Mouse (Mus musculus): ENCODE measurements at regions not wholly inside any gene's neighbourhood (a gene's known extent, or its start where the extent isn't known, plus 50 kb on each side); places are given as distances from the start of the nearest gene placed in this dataset.

DNA sequence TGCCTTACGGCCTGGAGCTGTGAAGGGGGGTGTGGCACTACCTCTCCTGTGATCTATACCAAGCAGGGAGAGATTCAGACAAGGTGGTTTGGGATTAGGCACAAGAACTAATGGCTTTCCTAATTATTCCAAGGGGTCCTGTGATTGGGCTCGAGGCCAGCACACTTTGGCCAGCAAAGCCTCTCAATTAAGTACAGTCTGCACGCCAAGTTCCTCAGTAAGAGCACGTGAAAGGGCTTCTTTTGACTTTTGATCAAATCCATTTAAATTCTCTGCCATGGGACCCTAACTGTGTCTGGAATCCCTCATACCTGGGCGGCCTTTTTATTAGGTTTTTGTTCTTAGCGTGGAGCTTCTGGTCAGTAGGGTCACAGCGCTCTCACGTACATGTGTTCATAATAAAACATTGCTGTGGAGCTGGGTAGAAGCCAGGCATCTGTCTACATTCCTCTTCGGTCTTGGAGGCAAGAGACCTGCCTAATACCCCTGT, 461.9 kb downstream of the Gja1 start:
- H3K27ac ChIP-seq (ENCODE audit: low read length): no peak overlapping the region
- peak; percentile 79 for ATAC-seq
- WGBS: 20% methylated on average over 9 of the region's 9 CpGs
- H3K4me2 ChIP-seq (ENCODE audit: low read length): peak overlapping the region; percentile 29
- peaks cover 9% of the 10 kb centered on the region for H3K4me1 ChIP-seq (replicated peaks; ENCODE audit: control insufficient read depth, insufficient read depth, low read length)
- no peaks in the 10 kb centered on the region for H3K9me3 ChIP-seq (ENCODE audit: control insufficient read depth, low read length)
- H3K36me3 ChIP-seq (ENCODE audit: control insufficient read depth, insufficient read depth): no peaks in the 10 kb centered on the region
- no peak overlapping the region for H3K9ac ChIP-seq (replicated peaks; ENCODE audit: low read depth, low read length)
- H3K27me3 ChIP-seq (replicated peaks; ENCODE audit: control insufficient read depth, insufficient read depth, low read length): no peaks in the 10 kb centered on the region
- no peak overlapping the region for H3K4me3 ChIP-seq (replicated peaks; ENCODE audit: low read length)

- Histone ChIP-seq H3K4me1 (replicated peaks; ENCODE audit: control insufficient read depth, insufficient read depth, low read length) (peaks cover 9% of the 10 kb centered on the region), H3K36me3 (ENCODE audit: control insufficient read depth, insufficient read depth) (no peaks in the 10 kb centered on the region), H3K9me3 (ENCODE audit: control insufficient read depth, low read length) (no peaks in the 10 kb centered on the region), H3K27me3 (replicated peaks; ENCODE audit: control insufficient read depth, insufficient read depth, low read length) (no peaks in the 10 kb centered on the region), H3K27ac (ENCODE audit: low read length) (no peak overlapping the region), H3K4me3 (replicated peaks; ENCODE audit: low read length) (no peak overlapping the region), H3K9ac (replicated peaks; ENCODE audit: low read depth, low read length) (no peak overlapping the region), H3K4me2 (ENCODE audit: low read length) (no peak overlapping the region)
- 17% methylated on average over 2 of the region's 2 CpGs for WGBS
- ATAC-seq: peak; percentile 88
These were observed 462.4 kb downstream of the Gja1 start for GRCm38 (mm10) chr10:56839545-56839944.

DNA sequence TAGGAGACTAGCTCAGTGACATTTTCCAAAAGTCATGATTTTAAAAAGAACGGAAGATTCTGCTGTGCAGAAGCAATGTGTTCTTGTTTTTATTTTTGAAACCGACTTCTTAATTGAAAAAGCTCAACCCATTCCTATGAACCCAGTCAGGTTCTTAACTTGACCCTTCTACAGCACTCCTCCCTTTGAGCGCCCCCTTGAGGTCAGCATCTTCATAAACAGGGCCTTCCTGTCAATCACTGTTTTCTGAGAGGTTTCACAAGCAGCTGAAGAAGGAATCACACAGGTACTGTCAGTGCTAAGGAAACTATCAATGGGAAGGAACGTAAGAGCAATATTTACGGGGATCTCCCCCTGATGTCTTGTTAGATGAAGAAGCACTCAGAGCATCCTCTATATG, 463.6 kb downstream of the Gja1 start:
- ATAC-seq: no peak
- Histone ChIP-seq H3K27me3 (replicated peaks; ENCODE audit: control insufficient read depth, insufficient read depth, low read length) (no peaks in the 10 kb centered on the region), H3K36me3 (ENCODE audit: control insufficient read depth, insufficient read depth) (no peaks in the 10 kb centered on the region), H3K9me3 (ENCODE audit: control insufficient read depth, low read length) (no peaks in the 10 kb centered on the region), H3K4me3 (replicated peaks; ENCODE audit: low read length) (no peak overlapping the region), H3K27ac (ENCODE audit: low read length) (no peak overlapping the region), H3K9ac (replicated peaks; ENCODE audit: low read depth, low read length) (no peak overlapping the region), H3K4me2 (ENCODE audit: low read length) (no peak overlapping the region), H3K4me1 (replicated peaks; ENCODE audit: control insufficient read depth, insufficient read depth, low read length) (peaks cover 9% of the 10 kb centered on the region)
- WGBS: 71% methylated on average over 5 of the region's 5 CpGs

GRCm38 (mm10) chr10:56841486-56841885, 464.4 kb downstream of the Gja1 start:
- Histone ChIP-seq H3K9me3 (ENCODE audit: control insufficient read depth, low read length) (no peaks in the 10 kb centered on the region), H3K4me1 (replicated peaks; ENCODE audit: control insufficient read depth, insufficient read depth, low read length) (peaks cover 9% of the 10 kb centered on the region), H3K4me3 (replicated peaks; ENCODE audit: low read length) (no peak overlapping the region), H3K27me3 (replicated peaks; ENCODE audit: control insufficient read depth, insufficient read depth, low read length) (no peaks in the 10 kb centered on the region), H3K9ac (replicated peaks; ENCODE audit: low read depth, low read length) (no peak overlapping the region), H3K4me2 (ENCODE audit: low read length) (no peak overlapping the region), H3K36me3 (ENCODE audit: control insufficient read depth, insufficient read depth) (no peaks in the 10 kb centered on the region), H3K27ac (ENCODE audit: low read length) (no peak overlapping the region)
- WGBS: 69% methylated on average over 8 of the region's 8 CpGs
- no peak for ATAC-seq

- Histone ChIP-seq H3K4me3 (replicated peaks; ENCODE audit: low read length) (no peak overlapping the region), H3K27ac (ENCODE audit: low read length) (no peak overlapping the region), H3K36me3 (ENCODE audit: control insufficient read depth, insufficient read depth) (no peaks in the 10 kb centered on the region), H3K4me1 (replicated peaks; ENCODE audit: control insufficient read depth, insufficient read depth, low read length) (peaks cover 9% of the 10 kb centered on the region), H3K27me3 (replicated peaks; ENCODE audit: control insufficient read depth, insufficient read depth, low read length) (no peaks in the 10 kb centered on the region), H3K9me3 (ENCODE audit: control insufficient read depth, low read length) (no peaks in the 10 kb centered on the region), H3K9ac (replicated peaks; ENCODE audit: low read depth, low read length) (no peak overlapping the region), H3K4me2 (ENCODE audit: low read length) (no peak overlapping the region)
- no peak for ATAC-seq
- 23% methylated on average over 1 of the region's 1 CpGs for WGBS
These were observed 464.8 kb downstream of the Gja1 start for GRCm38 (mm10) chr10:56841973-56842372.

DNA sequence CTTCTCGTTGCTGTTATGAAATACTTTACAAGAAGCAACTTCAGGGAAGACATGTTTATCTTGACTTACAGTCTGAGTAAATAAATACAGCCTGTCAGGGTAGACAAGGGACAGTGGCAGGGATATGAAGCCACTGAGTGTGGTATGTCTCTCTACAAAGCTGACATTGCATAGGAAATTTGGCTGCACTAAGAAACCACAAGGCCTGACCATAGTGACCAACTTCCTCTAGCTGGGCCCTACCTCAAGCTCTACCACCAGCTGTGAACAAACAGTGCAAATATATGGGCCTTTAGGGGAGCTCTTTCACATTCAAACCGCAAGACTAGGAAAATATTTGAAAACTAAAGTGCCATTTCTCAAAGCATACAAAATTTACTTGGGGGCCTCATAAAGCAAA, 475.4 kb downstream of the Gja1 start:
- no peak overlapping the region for H3K27ac ChIP-seq (ENCODE audit: low read length)
- H3K4me2 ChIP-seq (ENCODE audit: low read length): no peak overlapping the region
- ATAC-seq: no peak
- no peak overlapping the region for H3K9ac ChIP-seq (replicated peaks; ENCODE audit: low read depth, low read length)
- H3K36me3 ChIP-seq (ENCODE audit: control insufficient read depth, insufficient read depth): no peaks in the 10 kb centered on the region
- H3K9me3 ChIP-seq (ENCODE audit: control insufficient read depth, low read length): no peaks in the 10 kb centered on the region
- WGBS: 91% methylated on average over 2 of the region's 2 CpGs
- H3K27me3 ChIP-seq (replicated peaks; ENCODE audit: control insufficient read depth, insufficient read depth, low read length): no peaks in the 10 kb centered on the region
- no peak overlapping the region for H3K4me3 ChIP-seq (replicated peaks; ENCODE audit: low read length)
- no peaks in the 10 kb centered on the region for H3K4me1 ChIP-seq (replicated peaks; ENCODE audit: control insufficient read depth, insufficient read depth, low read length)

- 94% methylated on average over 6 of the region's 6 CpGs for WGBS
- ATAC-seq: no peak
These were observed 479.1 kb downstream of the Gja1 start for GRCm38 (mm10) chr10:56856186-56856585.

GRCm38 (mm10) chr10:56879744-56880143, 502.6 kb downstream of the Gja1 start:
- Histone ChIP-seq H3K27me3 (replicated peaks; ENCODE audit: control insufficient read depth, insufficient read depth, low read length) (no peaks in the 10 kb centered on the region), H3K9ac (replicated peaks; ENCODE audit: low read depth, low read length) (no peak overlapping the region), H3K27ac (ENCODE audit: low read length) (no peak overlapping the region), H3K36me3 (ENCODE audit: control insufficient read depth, insufficient read depth) (no peaks in the 10 kb centered on the region), H3K4me2 (ENCODE audit: low read length) (no peak overlapping the region), H3K4me1 (replicated peaks; ENCODE audit: control insufficient read depth, insufficient read depth, low read length) (no peaks in the 10 kb centered on the region), H3K4me3 (replicated peaks; ENCODE audit: low read length) (no peak overlapping the region), H3K9me3 (ENCODE audit: control insufficient read depth, low read length) (no peaks in the 10 kb centered on the region)
- ATAC-seq: no peak
- 89% methylated on average over 7 of the region's 7 CpGs for WGBS

More at GRCm38 (mm10) chr10:56856186-56856585, 479.1 kb downstream of the Gja1 start:
- Histone ChIP-seq H3K27me3 (replicated peaks; ENCODE audit: control insufficient read depth, insufficient read depth, low read length) (no peaks in the 10 kb centered on the region), H3K4me3 (replicated peaks; ENCODE audit: low read length) (no peak overlapping the region), H3K36me3 (ENCODE audit: control insufficient read depth, insufficient read depth) (no peaks in the 10 kb centered on the region), H3K27ac (ENCODE audit: low read length) (no peak overlapping the region), H3K9ac (replicated peaks; ENCODE audit: low read depth, low read length) (no peak overlapping the region), H3K4me2 (ENCODE audit: low read length) (no peak overlapping the region), H3K9me3 (ENCODE audit: control insufficient read depth, low read length) (no peaks in the 10 kb centered on the region), H3K4me1 (replicated peaks; ENCODE audit: control insufficient read depth, insufficient read depth, low read length) (no peaks in the 10 kb centered on the region)

- no peak overlapping the region for H3K9ac ChIP-seq (replicated peaks; ENCODE audit: low read depth, low read length)
- no peaks in the 10 kb centered on the region for H3K4me1 ChIP-seq (replicated peaks; ENCODE audit: control insufficient read depth, insufficient read depth, low read length)
- no peaks in the 10 kb centered on the region for H3K36me3 ChIP-seq (ENCODE audit: control insufficient read depth, insufficient read depth)
- no peak for ATAC-seq
- no peaks in the 10 kb centered on the region for H3K9me3 ChIP-seq (ENCODE audit: control insufficient read depth, low read length)
- 83% methylated on average over 12 of the region's 12 CpGs for WGBS
- H3K4me3 ChIP-seq (replicated peaks; ENCODE audit: low read length): no peak overlapping the region
- no peaks in the 10 kb centered on the region for H3K27me3 ChIP-seq (replicated peaks; ENCODE audit: control insufficient read depth, insufficient read depth, low read length)
- no peak overlapping the region for H3K4me2 ChIP-seq (ENCODE audit: low read length)
- H3K27ac ChIP-seq (ENCODE audit: low read length): no peak overlapping the region
These were observed 503.0 kb downstream of the Gja1 start for GRCm38 (mm10) chr10:56880154-56880591.

Measured in forebrain, embryonic 16.5 days (tissue).